Mouse (Mus musculus) midbrain, embryonic 16.5 days (tissue): Measurements from ENCODE around the gene Rapgef1. TPM values are rescaled to one million over a fixed set of nuclear protein-coding genes. Genes with fewer than 3 reads are reported as not detected.

ENCODE experiments used
- ATAC-seq: fragments of 200-750 bp; cut with Nextera tagmentation; 2 replicates; pipeline ENCODE4 v1.8.0; 2017; ENCODE audit warnings: moderate TSS enrichment
- H3K27ac ChIP-seq: fragments of 300-500 bp; sonication (generic); 2 replicates; pipeline ENCODE4 v1.5.1; 2014; ENCODE audit warnings: mild to moderate bottlenecking, low read length, mixed read lengths
- H3K27me3 ChIP-seq: fragments of 300-500 bp; sonication (generic); 2 replicates; pipeline ENCODE4 v1.6.1; 2014; ENCODE audit warnings: low read depth, low read length, mixed read lengths; ENCODE audit not compliant: control insufficient read depth, insufficient read depth
- H3K36me3 ChIP-seq: fragments of 300-500 bp; sonication (generic); 2 replicates; pipeline ENCODE4 v1.6.1; 2014; ENCODE audit warnings: mild to moderate bottlenecking, low read length, moderate library complexity, mixed read lengths; ENCODE audit not compliant: control insufficient read depth, insufficient read depth
- H3K4me1 ChIP-seq: fragments of 300-500 bp; sonication (generic); 2 replicates; pipeline ENCODE4 v1.6.1; 2014; ENCODE audit warnings: mild to moderate bottlenecking, low read length, mixed read lengths; ENCODE audit not compliant: control insufficient read depth, insufficient read depth
- H3K4me2 ChIP-seq: fragments of 300-500 bp; sonication (generic); 2 replicates; pipeline ENCODE4 v1.6.1; 2014; ENCODE audit warnings: mild to moderate bottlenecking, low read length, mixed read lengths
- H3K4me3 ChIP-seq: fragments of 300-500 bp; sonication (generic); 2 replicates; pipeline ENCODE4 v1.5.1; 2014; ENCODE audit warnings: low read depth, mild to moderate bottlenecking, low read length, moderate library complexity, mixed read lengths
- H3K9ac ChIP-seq: fragments of 300-500 bp; sonication (generic); 2 replicates; pipeline ENCODE4 v1.6.1; 2014; ENCODE audit warnings: low read depth, low read length, mixed read lengths
- H3K9me3 ChIP-seq: fragments of 300-500 bp; sonication (generic); replicated peaks from 2 replicates; pipeline ENCODE4 v1.6.1; 2014; ENCODE audit warnings: mild to moderate bottlenecking, low read length, mixed read lengths; ENCODE audit not compliant: control insufficient read depth, poor library complexity, severe bottlenecking
- WGBS: fragments of 180-500 bp; shearing (Covaris S2); extraction: QIAGEN DNeasy Blood & Tissue Kit; methylation state at CpG from one replicate; pipeline ENCODE4 v1.1.7; 2014; 5-methylcytosine and 5-hydroxymethylcytosine counted together
- polyA plus RNA-seq: library from polyadenylated mRNA; unstranded; fragments of >200 nt; fragmentation: Nextera tagmentation; extraction: Ambion mirVana; gene quantifications from 2 replicates; pipeline ENCODE4 v1.2.1, GENCODE M21; 2015

The Rapgef1 gene
- polyA plus RNA-seq, 1 experiment from 2014 or later = 18.1 TPM

DNA sequence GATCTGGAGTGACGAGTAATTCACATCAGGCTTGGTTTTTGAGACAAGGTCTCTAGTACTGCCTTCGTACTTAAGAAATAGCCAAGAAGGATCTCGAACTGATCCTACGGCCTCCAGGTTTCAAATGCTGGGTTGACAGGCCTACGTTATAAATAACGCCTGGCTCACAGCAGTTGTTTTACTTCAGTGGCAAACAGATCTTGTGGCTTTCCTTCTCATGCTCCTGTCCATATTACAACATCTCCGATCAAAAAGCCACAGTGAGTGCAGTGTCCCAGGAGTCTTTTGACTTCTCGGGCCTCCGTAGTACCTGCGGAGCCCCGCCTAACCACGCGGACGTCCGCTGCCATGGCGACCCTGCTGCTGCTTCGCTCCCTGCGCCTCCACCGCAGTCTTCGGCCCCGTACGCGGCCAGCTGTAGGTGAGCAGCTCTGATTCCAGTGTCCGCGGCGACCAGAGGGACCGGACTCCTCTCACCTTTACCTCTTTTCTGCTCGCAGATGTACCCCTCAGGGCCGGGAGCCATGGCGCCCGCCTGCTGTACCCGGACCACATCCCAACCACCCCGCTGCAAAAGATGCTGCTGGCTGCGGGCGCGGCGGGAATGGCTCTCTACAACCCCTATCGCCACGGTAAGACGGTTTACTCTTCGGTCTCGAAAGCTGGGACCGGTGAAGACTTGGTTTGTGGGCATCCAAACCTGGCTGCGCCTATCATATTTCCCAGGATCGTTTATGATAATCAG is 168.6 kb downstream of the Rapgef1 start, which contains the start of gene Trub2:
TSS of gene Trub2 (minus strand) at position 566 of the 745 bp plus-strand sequence.
- H3K27me3 ChIP-seq = no peaks in the 10 kb centered on the region
- H3K4me2 ChIP-seq = peak within 1 kb of the TSS; percentile 76
- H3K9ac ChIP-seq = peak within 1 kb of the TSS; percentile 80
- peaks cover 17% of the 10 kb centered on the region for H3K4me1 ChIP-seq
- H3K27ac ChIP-seq = peak within 1 kb of the TSS; percentile 76
- H3K9me3 ChIP-seq = no peaks in the 10 kb centered on the region
- peak; percentile 92 for ATAC-seq
- H3K4me3 ChIP-seq = peak within 1 kb of the TSS; percentile 81
- H3K36me3 ChIP-seq = peaks cover 29% of the 10 kb centered on the region
- 1% methylated on average over 45 of the region's 45 CpGs for whole genome bisulfite sequencing

Other genes with a start within 250 kb of the Rapgef1 start
- 0.23 and 0.32 TPM in 2 replicates for gene Gm13420, start 132.0 kb downstream of the Rapgef1 start, polyA plus RNA-seq
- gene Gm13547, start 139.6 kb downstream of the Rapgef1 start, polyA plus RNA-seq = not detected in 2 replicates
- 38.3 and 40.5 TPM in 2 replicates for gene Coq4, start 167.8 kb downstream of the Rapgef1 start, polyA plus RNA-seq
- 30.8 and 32.8 TPM in 2 replicates for gene Trub2, start 168.8 kb downstream of the Rapgef1 start, polyA plus RNA-seq
- gene Slc27a4, start 182.9 kb downstream of the Rapgef1 start, polyA plus RNA-seq = 42.6 and 43.2 TPM in 2 replicates
- gene Urm1, start 200.4 kb downstream of the Rapgef1 start, polyA plus RNA-seq = 21.8 and 29.9 TPM in 2 replicates
- gene Cercam, start 249.4 kb downstream of the Rapgef1 start, polyA plus RNA-seq = 15.1 and 21.2 TPM in 2 replicates